Mouse (Mus musculus): ENCODE data around the gene Spaca3. TPM values are rescaled to one million over a fixed set of nuclear protein-coding genes. Genes with fewer than 3 reads are reported as not detected.

Spaca3 gene
- total RNA-seq, 2 experiments from 2014 or later, result not detected

DNA sequence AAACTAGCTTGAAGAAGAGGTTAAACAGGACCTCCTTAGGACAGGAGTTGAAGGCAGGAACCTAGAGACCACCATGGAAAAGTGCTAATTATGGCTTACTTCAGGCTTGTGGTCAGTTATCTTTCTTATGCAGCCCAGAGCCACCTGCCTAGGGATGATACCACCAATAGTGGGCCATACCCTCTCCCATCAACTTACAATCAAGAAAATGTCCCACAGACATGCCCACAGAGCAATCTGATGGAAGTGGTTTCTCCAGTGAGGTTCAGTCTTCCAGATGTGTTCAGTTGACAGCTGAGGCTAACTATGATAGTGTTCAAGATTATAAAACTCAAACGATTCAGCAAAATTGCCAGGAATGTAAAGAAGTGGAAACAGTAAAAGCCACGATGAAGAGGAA is 14.7 kb upstream of the Spaca3 start:
- no peak for TF ChIP-seq CTCF (conservative IDR thresholded peaks at IDR 0.05)
- Histone ChIP-seq H3K4me3 (no peak overlapping the region), H3K27ac (no peak overlapping the region)
- no peak for DNase-seq (ENCODE audit: low spot score in 2 of 2)

DNA sequence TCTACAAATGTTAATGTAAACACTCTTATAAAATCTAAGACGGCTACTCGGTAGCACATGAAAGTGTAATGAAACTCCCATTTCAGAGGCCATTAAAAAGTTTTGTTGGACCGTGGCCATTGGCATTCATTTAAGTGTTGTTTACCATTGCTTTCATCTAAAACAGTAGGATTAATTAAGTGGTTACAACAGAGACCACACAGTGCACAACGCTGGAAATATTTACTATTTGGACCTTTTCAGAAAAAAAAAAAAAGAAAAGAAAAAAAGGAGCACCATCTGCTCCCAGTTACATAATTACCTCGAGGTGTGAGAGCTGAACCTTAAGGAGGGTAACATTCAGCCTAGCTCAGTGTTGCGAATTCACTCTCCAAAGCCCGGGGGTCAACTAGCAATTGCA is 12.7 kb upstream of the Spaca3 start:
- no peak for DNase-seq (ENCODE audit: low spot score in 2 of 2)
- Histone ChIP-seq H3K27ac (no peak overlapping the region), H3K4me3 (no peak overlapping the region)
- TF ChIP-seq CTCF (conservative IDR thresholded peaks at IDR 0.05), result no peak

DNA sequence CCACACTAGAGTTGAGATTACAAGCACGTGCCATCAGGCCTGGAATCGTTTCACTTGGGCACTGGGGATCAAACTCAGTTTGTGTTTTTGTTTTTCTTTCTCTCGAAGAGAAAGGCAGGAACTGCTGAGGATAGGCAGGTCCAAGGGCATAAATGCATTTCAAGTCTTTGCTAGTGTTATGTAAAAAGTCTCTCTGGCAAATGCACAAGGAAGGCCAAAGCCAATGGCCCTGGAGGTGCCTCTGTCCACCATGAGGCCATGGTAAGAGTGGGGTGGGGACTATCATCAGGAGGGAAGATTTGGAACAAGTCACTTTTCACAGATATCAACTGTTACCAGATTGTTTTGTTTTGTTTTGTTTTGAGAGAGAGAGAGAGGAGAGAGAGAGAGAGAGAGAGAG is 12.1 kb upstream of the Spaca3 start:
- DNase-seq (ENCODE audit: low spot score in 2 of 2), result no peak
- Histone ChIP-seq H3K4me3 (no peak overlapping the region), H3K27ac (no peak overlapping the region)
- TF ChIP-seq CTCF (conservative IDR thresholded peaks at IDR 0.05), result no peak

DNA sequence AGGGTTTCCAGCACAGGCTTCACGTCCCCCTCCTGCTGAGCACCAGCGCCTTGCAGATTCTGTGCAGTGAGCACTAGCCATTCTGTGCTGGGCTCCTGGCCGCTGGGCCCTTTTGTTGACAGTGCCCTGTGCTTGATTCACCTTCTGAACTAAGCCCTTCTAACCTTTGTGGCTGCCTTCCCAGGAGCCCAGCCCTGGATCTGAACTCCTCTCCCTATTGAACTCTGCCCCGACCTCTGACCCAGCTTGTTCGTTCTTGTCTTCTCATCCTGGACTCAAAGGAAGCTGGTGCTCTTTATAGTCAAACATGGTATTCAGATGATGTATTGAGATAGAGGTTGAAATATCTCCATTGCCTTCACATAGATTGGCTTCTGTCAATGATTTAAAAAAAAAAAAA is 10.0 kb upstream of the Spaca3 start:
- no peak overlapping the region for H3K27ac ChIP-seq
- no peak for DNase-seq (ENCODE audit: low spot score in 2 of 2)
- no peak for TF ChIP-seq CTCF (conservative IDR thresholded peaks at IDR 0.05)
- H3K4me3 ChIP-seq, result no peak overlapping the region

DNA sequence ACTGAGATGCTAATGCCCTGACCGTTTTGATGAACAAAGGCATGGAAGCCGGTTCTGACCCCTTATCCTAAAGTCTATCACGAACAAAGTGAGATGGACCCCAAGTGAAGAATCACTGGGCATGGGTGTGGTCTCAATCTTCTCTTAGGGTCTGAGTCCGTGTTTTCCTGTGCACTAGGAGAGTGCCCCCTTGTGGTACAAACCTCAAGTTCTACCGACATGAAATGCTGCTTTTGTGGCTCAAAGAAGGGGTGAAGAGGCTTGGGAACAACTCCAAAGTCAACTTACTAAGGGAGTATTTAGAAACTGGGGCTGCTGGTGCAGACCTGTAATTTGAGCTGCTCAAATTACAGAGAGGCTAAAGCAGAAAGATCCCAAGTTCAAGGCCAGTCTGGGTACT is 6.3 kb upstream of the Spaca3 start:
- DNase-seq (ENCODE audit: low spot score in 2 of 2), result no peak
- Histone ChIP-seq H3K27ac (no peak overlapping the region), H3K4me3 (no peak overlapping the region)
- TF ChIP-seq CTCF (conservative IDR thresholded peaks at IDR 0.05), result peak; percentile 75

DNA sequence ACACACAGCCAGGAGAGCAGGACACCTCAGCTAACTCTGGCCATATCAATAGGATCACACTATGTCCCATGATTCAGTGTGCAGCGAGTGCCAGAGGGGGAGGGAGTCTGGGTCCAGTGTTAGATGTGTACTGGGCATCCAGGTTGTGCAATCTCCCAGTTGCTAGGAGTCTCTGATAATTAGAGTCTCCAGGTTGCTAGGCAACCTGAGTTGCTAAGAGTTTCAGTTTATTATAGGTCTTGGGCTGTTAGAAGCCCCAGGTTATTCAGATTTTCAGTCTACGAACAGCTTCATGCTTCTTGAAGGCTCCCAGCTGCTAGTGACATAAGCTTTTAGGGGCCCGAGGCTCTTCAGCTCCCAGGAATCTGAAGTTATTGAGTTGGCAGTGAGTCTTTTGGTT is 5.2 kb upstream of the Spaca3 start:
- TF ChIP-seq CTCF (conservative IDR thresholded peaks at IDR 0.05), result no peak
- peak in 1 of 2 experiments; percentile 19 for DNase-seq (ENCODE audit: low spot score in 2 of 2)

DNA sequence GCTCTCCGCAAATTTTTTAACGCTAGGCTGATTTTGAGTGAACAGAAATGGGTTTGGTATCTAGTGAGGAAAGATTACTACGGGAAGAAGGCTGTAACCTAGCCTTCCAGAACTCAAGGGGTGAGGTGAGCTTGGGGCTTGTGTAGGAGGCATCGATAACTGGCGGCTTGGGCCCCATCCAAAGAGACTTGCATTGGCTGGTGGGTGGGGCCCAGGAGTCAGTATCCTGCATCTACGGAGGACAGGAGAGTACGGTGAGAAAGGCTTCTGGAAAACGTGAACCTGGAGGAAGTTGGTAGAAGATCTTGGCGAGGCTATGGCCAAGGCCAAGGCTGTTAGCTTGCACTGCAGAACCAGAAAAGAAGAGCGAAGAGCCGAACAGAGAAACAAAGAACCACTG is 3.7 kb upstream of the Spaca3 start:
- no peak for TF ChIP-seq CTCF (conservative IDR thresholded peaks at IDR 0.05)
- DNase-seq (ENCODE audit: low spot score in 2 of 2), result no peak
- Histone ChIP-seq H3K4me3 (no peak overlapping the region), H3K27ac (no peak overlapping the region)

More for the DNA sequence above, 5.2 kb upstream of the Spaca3 start:
- Histone ChIP-seq H3K4me3 (no peak overlapping the region), H3K27ac (peak overlapping the region; percentile 58; the same call in 1 of the 2 replicates)

DNA sequence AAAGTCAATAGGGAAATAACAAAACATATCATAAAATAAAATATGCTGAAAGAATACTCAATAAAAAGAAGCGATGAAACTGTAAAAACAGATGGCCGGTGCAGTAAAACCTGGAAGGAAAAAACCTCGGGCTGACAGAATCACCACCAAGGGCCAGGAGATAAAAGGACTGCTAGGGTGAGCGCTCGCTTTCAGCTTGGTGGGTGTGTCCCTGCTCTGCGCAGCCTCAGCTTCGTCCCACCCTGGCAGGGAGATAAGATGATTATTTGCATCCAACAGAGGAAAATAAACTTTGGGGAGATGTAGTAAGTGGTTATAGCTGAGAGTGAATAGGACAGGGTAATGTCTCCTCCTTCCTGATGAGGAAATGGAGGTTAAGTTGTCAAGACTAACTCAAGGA is 3.3 kb upstream of the Spaca3 start:
- H3K4me3 ChIP-seq, result no peak overlapping the region
- no peak overlapping the region for H3K27ac ChIP-seq
- DNase-seq (ENCODE audit: low spot score in 2 of 2), result no peak
- TF ChIP-seq CTCF (conservative IDR thresholded peaks at IDR 0.05), result no peak

DNA sequence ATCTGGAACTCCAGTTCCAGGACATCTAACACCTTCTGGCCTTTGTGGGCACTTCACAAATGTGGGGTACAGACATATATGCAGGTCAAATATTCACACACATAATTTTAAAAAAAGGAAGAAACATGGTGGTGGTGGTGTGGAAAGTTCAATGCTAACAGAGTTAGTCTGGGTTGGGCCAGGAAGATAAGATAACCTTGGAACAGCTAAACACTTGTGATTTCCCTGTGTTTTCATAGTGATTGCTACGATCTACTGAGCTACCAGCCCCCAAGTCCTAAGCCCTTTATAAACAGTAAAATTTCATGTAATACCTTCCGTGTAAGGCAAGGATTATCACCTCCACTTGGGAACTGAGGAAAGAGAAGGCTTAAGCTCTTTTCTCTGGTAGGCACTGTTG is 1.3 kb upstream of the Spaca3 start:
- TF ChIP-seq CTCF (conservative IDR thresholded peaks at IDR 0.05), result no peak
- Histone ChIP-seq H3K4me3 (no peak overlapping the region), H3K27ac (no peak overlapping the region)
- DNase-seq (ENCODE audit: low spot score in 2 of 2), result no peak

DNA sequence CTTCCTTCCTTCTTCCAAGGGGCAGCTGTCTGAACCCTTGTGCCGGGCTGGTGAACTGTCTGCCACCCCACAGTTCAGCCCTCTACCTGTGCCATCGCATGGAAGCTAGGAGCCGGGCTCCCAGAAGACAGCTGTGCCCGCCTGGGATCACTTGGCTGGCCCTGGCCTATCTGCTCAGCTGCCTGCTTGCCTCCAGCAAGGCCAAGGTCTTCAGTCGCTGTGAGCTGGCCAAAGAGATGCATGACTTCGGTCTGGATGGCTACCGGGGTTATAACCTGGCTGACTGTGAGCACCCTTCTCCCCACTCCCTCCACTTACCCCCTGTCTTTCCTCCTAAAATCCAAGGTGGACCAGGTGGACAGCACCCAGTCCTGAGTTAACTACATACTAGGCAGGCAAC is 4.8 kb downstream of the Spaca3 start:
- no peak overlapping the region for H3K4me3 ChIP-seq
- H3K27ac ChIP-seq, result no peak overlapping the region
- no peak for TF ChIP-seq CTCF (conservative IDR thresholded peaks at IDR 0.05)

DNA sequence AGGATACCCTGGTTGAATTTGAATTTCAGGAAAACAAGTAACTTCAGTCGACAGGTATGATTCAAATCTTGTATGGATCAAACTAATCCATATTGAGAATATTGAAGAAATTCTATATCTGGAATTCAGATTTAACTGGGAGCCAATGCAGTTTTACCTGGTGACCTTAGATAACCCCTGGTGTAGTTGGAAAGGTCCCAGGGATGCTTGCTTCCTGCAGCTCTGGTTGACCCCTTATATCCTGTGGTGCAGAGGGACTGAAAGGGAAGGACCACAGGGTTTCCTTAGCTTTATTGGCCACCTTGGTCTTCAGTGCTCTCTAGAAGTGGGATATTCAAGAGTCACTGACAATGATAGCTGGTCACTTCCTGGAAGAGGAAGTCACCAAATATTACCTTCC is 9.9 kb downstream of the Spaca3 start:
- TF ChIP-seq CTCF (conservative IDR thresholded peaks at IDR 0.05), result no peak
- H3K4me3 ChIP-seq, result no peak overlapping the region
- no peak overlapping the region for H3K27ac ChIP-seq

More for the DNA sequence above, 4.8 kb downstream of the Spaca3 start:
- no peak for DNase-seq (ENCODE audit: low spot score in 2 of 2)

DNA sequence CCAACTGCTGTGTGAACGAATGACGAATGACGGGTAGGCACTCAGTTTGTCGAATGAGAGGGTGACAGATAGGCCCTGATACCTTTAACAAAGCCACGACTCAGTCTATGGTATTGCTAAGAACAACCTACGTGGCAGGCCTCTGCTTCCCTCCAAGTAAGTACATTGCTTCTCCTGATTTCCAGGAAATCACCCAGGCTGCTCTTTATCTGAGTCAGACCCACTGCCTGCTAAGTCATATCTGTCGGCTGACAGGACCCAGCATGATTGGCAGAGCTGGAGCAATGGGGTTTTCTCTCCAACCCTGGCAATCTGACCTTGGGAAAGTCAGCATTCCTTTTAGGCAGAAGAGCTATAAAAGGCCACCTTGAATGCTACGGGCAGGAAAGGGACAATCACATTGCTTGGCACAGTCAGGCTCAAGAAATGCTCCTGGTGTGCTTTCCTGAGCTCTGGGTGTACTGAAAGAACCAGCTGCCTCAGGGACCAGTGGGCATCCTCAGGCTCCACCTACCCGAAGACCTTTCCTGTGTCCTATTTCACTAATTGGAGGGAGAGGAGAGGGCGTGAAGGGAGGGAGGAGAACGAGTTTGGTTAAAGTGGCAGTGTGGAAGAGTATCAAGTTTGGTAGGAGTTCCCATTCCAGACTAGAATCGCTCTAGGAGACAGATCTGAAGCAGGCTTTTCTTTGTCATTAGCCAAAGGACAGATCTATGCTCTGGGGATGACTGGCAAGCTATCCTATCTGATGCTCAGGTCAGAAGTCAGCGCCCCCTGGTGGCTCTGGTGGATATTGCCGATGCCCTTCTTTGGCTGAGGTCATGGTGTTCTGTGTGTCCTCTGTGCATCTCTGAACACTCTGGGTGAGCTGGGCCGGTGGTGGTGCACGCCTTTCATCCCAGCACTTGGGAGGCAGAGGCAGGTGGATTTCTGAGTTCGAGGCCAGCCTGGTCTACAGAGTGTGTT is 14.6 kb downstream of the Spaca3 start:
- DNase-seq (ENCODE audit: low spot score in 2 of 2), result peak in 1 of 2 experiments; percentile 49
- TF ChIP-seq CTCF (conservative IDR thresholded peaks at IDR 0.05), result peak; percentile 84
- no peak overlapping the region for H3K4me3 ChIP-seq

More for the DNA sequence above, 9.9 kb downstream of the Spaca3 start:
- DNase-seq (ENCODE audit: low spot score in 2 of 2), result no peak

DNA sequence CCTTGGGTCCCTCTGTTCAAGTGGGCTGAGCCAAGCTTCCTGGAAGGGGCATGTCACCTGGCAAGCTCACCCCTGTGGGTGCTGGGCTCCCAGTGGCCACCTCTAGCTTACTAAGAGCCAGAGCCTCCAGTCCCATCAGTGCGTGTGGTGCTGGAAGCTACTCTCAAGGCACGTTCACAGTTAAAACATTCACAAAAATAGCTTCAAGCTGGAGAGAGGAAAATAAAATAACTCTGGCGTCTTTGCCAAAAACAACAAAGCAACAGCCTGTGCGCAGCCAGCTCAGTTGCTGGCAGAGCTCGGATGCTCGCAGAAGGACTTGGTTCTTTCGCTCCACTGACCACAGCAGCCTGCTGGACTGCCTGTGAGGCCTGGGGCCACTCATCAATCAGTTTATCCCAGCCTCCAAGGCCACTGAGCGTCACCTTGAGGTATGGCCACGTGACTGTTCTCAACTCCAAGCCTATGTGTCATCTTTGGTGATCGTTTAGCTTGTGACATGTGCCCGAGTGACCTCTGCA is 19.0 kb downstream of the Spaca3 start:
- peak; percentile 40 to 71 for DNase-seq (ENCODE audit: low spot score in 2 of 2)
- Histone ChIP-seq H3K4me3 (no peak overlapping the region; the same call in 1 of the 2 replicates), H3K27ac (peak overlapping the region; percentile 87)
- no peak for TF ChIP-seq CTCF (conservative IDR thresholded peaks at IDR 0.05)

More for the DNA sequence above, 14.6 kb downstream of the Spaca3 start:
- no peak overlapping the region for H3K27ac ChIP-seq
